Mouse (Mus musculus) midbrain, postnatal 0 days (tissue): Measurements from ENCODE around the gene Gpatch3. TPM values are rescaled to one million over a fixed set of nuclear protein-coding genes. Genes with fewer than 3 reads are reported as not detected.
A peak's percentile ranks its signal among the peaks of the same experiment; 100 is the strongest.

ENCODE experiments used
- ATAC-seq: fragments of 200-750 bp; cut with Nextera tagmentation; 2 replicates; pipeline ENCODE4 v1.8.0; 2017; ENCODE audit warnings: moderate number of reproducible peaks, mild to moderate bottlenecking, moderate TSS enrichment, moderate library complexity; ENCODE audit not compliant: low FRiP score
- DNase-seq: peaks from one replicate; pipeline ENCODE4 v3.0.0-alpha.2; 2015; ENCODE audit warnings: low spot score
- H3K27ac ChIP-seq: fragments of 300-500 bp; sonication (generic); 2 replicates; pipeline ENCODE4 v1.5.1; 2014; ENCODE audit warnings: low read depth, mild to moderate bottlenecking, low read length, mixed read lengths
- H3K27me3 ChIP-seq: fragments of 300-500 bp; sonication (generic); 2 replicates; pipeline ENCODE4 v1.6.1; 2014; ENCODE audit warnings: low read length, control low read depth, mixed read lengths; ENCODE audit not compliant: insufficient read depth
- H3K36me3 ChIP-seq: fragments of 300-500 bp; sonication (generic); 2 replicates; pipeline ENCODE4 v1.6.1; 2014; ENCODE audit warnings: low read length, control low read depth, mixed read lengths; ENCODE audit not compliant: insufficient read depth
- H3K4me1 ChIP-seq: fragments of 300-500 bp; sonication (generic); 2 replicates; pipeline ENCODE4 v1.6.1; 2014; ENCODE audit warnings: mild to moderate bottlenecking, control low read depth, antibody characterized with exemption, low read length, mixed read lengths; ENCODE audit not compliant: insufficient read depth
- H3K4me2 ChIP-seq: fragments of 300-500 bp; sonication (generic); 2 replicates; pipeline ENCODE4 v1.6.1; 2014; ENCODE audit warnings: low read depth, mild to moderate bottlenecking, low read length, mixed read lengths; ENCODE audit not compliant: poor library complexity, severe bottlenecking
- H3K4me3 ChIP-seq: fragments of 300-500 bp; sonication (generic); 2 replicates; pipeline ENCODE4 v1.5.1; 2014; ENCODE audit warnings: low read depth, mild to moderate bottlenecking, low read length, moderate library complexity
- H3K9ac ChIP-seq: fragments of 300-500 bp; sonication (generic); replicated peaks from 2 replicates; pipeline ENCODE4 v1.6.1; 2014; ENCODE audit warnings: mild to moderate bottlenecking, low read length, moderate library complexity, mixed read lengths; ENCODE audit not compliant: poor library complexity, severe bottlenecking
- H3K9me3 ChIP-seq: fragments of 300-500 bp; sonication (generic); 2 replicates; pipeline ENCODE4 v1.6.1; 2016; ENCODE audit warnings: low read length, control low read depth
- CTCF ChIP-seq: IDR thresholded peaks from 2 replicates; pipeline ENCODE4 v1.5.1; 2016; ENCODE audit warnings: antibody characterized with exemption, mild to moderate bottlenecking
- WGBS: fragments of 180-500 bp; shearing (Covaris S2); extraction: QIAGEN DNeasy Blood & Tissue Kit; methylation state at CpG from one replicate; pipeline ENCODE4 v1.1.7; 2014; 5-methylcytosine and 5-hydroxymethylcytosine counted together
- polyA plus RNA-seq: library from polyadenylated mRNA; unstranded; fragments of >200 nt; fragmentation: Nextera tagmentation; extraction: Ambion mirVana; gene quantifications from 2 replicates; pipeline ENCODE4 v1.2.1, GENCODE M21; 2015
- total RNA-seq: library from RNA; depleted of rRNA; stranded (reverse); fragments of >200 nt; gene quantifications from 2 replicates; pipeline ENCODE4 v1.2.3, GENCODE M21; 2014

The Gpatch3 gene
- total and polyA plus RNA-seq, 2 experiments from 2014 or later = 5.6 to 8.7 TPM

GRCm38 (mm10) chr4:133611815-133612214 is 37.3 kb downstream of the Gpatch3 start:
- no peaks in the 10 kb centered on the region for H3K9me3 ChIP-seq
- H3K27me3 ChIP-seq = no peaks in the 10 kb centered on the region
- no peak overlapping the region for H3K9ac ChIP-seq
- over 99% methylated on average over 5 of the region's 5 CpGs for WGBS
- ATAC-seq (no peak), DNase-seq (no peak)
- TF ChIP-seq CTCF = peak; percentile 56
- peaks cover 49% of the 10 kb centered on the region for H3K36me3 ChIP-seq
- H3K4me3 ChIP-seq = no peak overlapping the region
- H3K4me1 ChIP-seq = no peaks in the 10 kb centered on the region
- H3K27ac ChIP-seq = no peak overlapping the region
- no peak overlapping the region for H3K4me2 ChIP-seq

- no peak overlapping the region for H3K27ac ChIP-seq
- H3K36me3 ChIP-seq = peaks cover 44% of the 10 kb centered on the region
- no peak overlapping the region for H3K9ac ChIP-seq
- H3K4me2 ChIP-seq = no peak overlapping the region
- ATAC-seq (no peak), DNase-seq (no peak)
- H3K9me3 ChIP-seq = no peaks in the 10 kb centered on the region
- no peak overlapping the region for H3K4me3 ChIP-seq
- no peaks in the 10 kb centered on the region for H3K4me1 ChIP-seq
- no peaks in the 10 kb centered on the region for H3K27me3 ChIP-seq
- WGBS = 98% methylated on average over 7 of the region's 7 CpGs
- peak; percentile 41 for TF ChIP-seq CTCF
These were observed 37.9 kb downstream of the Gpatch3 start for GRCm38 (mm10) chr4:133612416-133612815.

- 96% methylated on average over 8 of the region's 8 CpGs for WGBS
- TF ChIP-seq CTCF = no peak
- Histone ChIP-seq H3K9me3 (no peaks in the 10 kb centered on the region), H3K4me2 (no peak overlapping the region), H3K4me1 (no peaks in the 10 kb centered on the region), H3K36me3 (peaks cover 41% of the 10 kb centered on the region), H3K9ac (no peak overlapping the region), H3K27ac (no peak overlapping the region), H3K4me3 (no peak overlapping the region), H3K27me3 (no peaks in the 10 kb centered on the region)
- ATAC-seq (no peak), DNase-seq (no peak)
These were observed 38.5 kb downstream of the Gpatch3 start for GRCm38 (mm10) chr4:133613026-133613425.

- TF ChIP-seq CTCF = no peak
- Histone ChIP-seq H3K27ac (no peak overlapping the region), H3K36me3 (peaks cover 34% of the 10 kb centered on the region), H3K27me3 (no peaks in the 10 kb centered on the region), H3K9me3 (no peaks in the 10 kb centered on the region), H3K4me3 (no peak overlapping the region), H3K9ac (no peak overlapping the region), H3K4me2 (no peak overlapping the region), H3K4me1 (no peaks in the 10 kb centered on the region)
- DNase-seq (no peak), ATAC-seq (0 out of 2 replicates have a peak, but pooled peaks have one; percentile 5)
- WGBS = 82% methylated on average over 4 of the region's 4 CpGs
These were observed 39.3 kb downstream of the Gpatch3 start for GRCm38 (mm10) chr4:133613867-133614266.

- ATAC-seq = peak; percentile 72
- Histone ChIP-seq H3K4me3 (no peak overlapping the region), H3K4me2 (no peak overlapping the region), H3K36me3 (peaks cover 34% of the 10 kb centered on the region), H3K27me3 (no peaks in the 10 kb centered on the region), H3K9me3 (no peaks in the 10 kb centered on the region), H3K27ac (no peak overlapping the region), H3K9ac (no peak overlapping the region), H3K4me1 (no peaks in the 10 kb centered on the region)
- DNase-seq = peak; percentile 65
- no peak for TF ChIP-seq CTCF
- 82% methylated on average over 8 of the region's 8 CpGs for WGBS
These were observed 39.8 kb downstream of the Gpatch3 start for GRCm38 (mm10) chr4:133614274-133614761.

GRCm38 (mm10) chr4:133615416-133615815 is 40.9 kb downstream of the Gpatch3 start:
- Histone ChIP-seq H3K9ac (no peak overlapping the region), H3K9me3 (no peaks in the 10 kb centered on the region), H3K4me2 (no peak overlapping the region), H3K4me3 (no peak overlapping the region), H3K27ac (no peak overlapping the region), H3K36me3 (peaks cover 36% of the 10 kb centered on the region), H3K27me3 (no peaks in the 10 kb centered on the region), H3K4me1 (no peaks in the 10 kb centered on the region)
- DNase-seq (no peak), ATAC-seq (no peak)
- TF ChIP-seq CTCF = no peak
- 79% methylated on average over 10 of the region's 10 CpGs for WGBS
